Mouse (Mus musculus): ENCODE results near the gene Scg5.

Gene Scg5

DNA sequence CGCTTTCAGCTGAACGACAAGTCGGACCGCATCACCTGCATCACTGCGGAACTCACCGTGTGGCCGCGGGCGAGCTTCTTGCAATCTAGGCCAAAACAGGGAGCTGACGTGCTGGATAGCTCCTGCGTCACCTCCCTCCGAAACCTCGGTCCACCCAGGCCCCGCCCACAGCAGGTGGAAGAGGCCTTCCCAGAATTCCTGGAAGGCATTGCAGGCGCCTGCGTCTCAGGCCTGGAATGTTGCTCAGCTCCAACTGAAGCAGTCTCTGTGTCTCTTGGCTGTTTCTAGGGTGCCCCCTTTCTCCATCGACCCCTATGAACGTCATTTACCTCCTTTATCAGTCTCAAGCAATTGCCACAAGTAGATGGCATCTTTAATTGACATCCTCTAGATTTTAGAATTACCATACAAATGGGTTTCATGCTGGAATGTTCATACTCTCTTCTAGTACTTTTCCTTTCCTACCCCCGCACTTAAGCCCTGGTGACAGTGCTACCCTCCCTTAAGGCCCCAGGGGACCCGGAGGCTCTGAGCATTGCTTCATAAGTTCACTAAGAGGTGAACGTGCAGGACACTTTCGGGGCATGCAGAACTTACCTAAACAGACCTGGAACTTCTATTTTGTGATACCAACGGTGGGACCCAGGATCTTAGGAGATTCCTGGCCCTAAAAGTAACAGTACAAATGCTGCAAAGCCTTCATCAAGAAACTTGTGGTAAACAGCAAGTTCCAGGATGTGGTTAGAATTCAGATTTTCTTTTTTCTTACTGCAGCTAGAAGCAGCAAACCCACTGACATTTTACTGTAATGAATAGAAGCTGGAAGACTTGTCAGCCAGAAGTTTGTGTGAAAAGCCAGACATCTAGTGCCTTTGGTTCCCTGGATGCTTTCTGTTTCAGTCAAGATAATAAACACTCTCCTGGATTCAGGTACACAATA lies at the start of gene Scg5:
Scg5 (minus strand) TSS at position 179 of the 940 bp plus-strand sequence.
- DNase-seq, result peak; percentile 91

DNA sequence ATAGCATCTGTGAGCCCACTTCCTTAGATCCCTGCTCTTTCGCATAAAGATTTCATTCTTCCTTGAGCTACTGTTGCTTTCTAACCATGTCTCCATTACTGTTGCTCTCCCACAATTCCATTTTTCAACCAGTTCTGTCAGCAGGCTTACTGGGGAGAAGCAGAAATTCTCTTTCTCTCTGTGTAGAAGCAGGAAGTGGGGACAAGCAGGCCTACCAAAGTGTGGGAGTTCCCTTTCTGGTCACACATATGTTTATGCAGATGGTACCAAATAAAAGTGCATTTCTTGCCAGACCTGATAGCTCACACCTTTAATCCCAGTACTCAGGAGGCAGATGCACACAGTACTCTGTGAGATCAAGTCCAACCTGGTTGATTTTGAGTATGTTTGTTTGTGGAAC lies 41.2 kb upstream of the Scg5 start:
- no peak for DNase-seq

DNA sequence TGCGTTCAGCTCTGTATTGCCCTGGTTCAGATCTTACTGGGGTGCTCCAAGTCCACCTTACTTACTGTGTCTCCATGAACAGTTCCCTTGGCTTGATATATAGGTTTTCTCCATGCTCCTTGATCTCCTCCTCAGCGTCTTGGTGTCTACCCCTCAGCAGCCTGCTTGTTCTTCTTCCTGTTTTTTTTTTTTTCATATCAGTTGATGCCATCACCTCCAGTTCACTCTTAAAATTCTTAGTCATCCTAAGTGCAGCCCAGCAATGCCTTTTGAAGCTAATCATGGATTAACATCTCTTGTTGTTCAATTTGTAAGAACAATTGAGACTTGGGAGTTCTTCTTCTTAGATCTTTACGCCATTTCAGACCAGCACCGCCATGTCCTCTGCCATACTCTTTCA lies 39.5 kb upstream of the Scg5 start:
- DNase-seq, result no peak

DNA sequence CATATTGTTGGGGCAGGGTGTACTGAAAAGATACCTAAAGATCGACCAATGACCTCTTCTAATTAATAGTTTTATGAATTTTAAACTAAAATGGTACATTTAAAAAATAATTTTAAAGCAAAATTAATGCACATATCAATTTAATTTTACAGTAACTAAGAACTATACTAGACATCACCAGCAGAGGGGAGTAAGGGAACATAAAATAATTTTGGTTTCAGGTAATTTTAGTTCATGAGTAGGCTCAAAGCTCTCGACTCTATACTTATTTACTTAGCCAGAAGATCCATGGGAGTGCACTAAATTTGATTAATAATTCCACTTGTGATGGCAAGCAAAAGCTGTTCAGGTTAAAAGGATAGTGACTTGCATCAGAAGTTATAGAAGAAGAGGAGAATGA lies 37.2 kb upstream of the Scg5 start:
- DNase-seq, result no peak

DNA sequence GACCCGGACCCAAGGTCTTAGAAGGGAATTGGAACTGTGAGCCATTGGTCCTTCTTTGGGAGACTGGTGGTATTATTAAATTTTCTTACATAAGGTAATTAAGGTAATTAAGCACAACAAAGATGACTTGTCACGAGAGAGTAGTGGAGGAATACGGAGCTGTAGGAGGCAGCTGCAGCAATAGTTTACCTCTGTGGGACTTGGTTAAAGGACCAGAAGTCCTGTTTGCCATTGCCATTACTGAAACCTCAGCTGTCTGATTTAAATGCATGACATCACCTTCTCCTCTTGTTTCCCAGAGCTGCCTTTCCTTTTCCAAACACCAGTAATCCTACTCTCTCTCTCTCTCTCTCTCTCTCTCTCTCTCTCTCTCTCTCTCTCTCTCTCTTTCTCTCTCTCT lies 20.2 kb upstream of the Scg5 start:
- DNase-seq, result peak; percentile 28

DNA sequence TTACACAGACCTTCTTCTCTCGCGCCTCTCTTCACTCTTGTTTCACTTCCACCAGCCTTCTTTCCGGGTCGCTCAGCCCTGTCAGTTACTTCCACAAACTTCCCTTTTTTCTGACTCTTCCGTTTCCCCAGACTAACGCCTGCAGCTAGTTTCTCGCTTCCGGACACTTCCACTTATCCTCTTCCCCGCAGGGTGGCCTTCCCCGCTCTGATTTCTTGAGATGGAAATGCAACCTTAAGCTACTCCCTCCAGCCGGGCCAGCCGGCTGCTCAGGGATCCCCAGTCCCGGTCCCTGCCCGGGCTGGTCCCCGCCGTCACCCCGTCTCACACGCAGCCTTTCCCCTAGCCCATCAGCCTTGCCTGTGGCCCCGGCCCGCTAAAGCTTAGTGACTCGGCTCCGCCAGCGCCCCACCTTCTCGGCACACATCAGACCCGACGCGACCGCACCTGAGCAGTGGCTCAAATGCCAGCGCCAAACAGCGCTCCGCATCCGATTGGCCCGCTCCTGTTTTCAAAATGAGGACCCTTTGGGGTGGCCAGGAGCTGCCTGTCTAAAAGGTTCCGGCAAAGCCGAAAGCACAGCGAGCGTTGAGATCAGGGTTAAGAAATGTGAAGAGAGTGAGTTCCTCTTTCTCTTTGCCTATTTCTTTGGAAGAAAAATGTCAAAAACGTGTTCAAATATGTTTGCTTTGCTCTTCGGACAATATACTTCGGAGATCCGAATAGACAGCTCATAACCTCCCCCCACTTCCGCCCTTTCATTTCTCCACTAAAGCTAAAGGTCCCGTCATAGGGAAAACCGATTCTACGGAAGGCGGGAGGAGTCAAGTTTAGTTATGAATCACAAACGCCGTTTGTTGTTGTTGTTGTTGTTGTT lies 19.6 kb upstream of the Scg5 start, which contains the start of gene Arhgap11a:
Arhgap11a (minus strand) TSS at position 417 of the 877 bp plus-strand sequence.
- peak; percentile 84 for DNase-seq

DNA sequence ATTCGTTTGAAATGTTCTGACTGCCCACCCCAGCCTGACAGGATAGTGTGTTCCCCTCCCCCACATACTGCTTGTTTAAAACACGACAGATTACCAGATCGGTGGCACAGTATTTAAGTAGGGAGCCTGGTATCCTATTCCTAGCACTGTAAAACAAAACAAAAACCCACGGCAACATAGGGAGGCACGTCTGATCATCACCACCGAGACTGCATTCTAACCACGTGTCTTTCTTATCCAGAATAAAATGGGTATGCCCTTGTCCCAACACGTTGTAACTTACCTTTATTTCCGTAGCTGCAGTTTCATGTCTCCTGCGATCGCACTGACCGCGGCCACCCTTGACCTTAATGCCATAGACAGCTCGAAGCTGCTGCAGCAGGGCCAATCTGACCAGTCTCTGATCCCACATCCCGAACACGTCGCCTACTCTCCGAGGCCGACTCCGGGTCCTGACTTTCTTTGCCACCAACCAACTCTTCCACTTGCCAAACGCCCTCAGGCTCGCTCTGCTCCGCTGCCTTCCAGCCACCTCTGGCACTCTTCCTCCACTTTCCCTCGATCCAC lies 18.8 kb upstream of the Scg5 start:
- no peak for DNase-seq

DNA sequence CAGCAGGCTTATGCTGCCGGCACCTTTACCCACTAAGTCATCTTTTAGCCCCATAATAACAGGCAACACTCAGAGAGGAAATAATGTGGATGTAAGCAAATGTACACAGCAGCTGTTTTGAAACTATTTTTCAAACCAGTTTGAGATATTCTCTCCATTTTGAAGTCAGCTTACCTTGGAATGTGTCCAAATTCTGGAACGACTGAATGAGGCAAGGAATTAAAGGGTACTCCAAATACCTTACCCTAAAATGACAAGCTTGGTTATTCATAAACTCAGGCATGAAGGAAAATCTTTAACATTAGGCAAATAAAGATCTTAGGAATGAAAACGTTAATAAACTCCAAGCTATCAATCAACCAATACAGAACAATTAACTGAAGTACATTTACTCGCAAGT lies 16.2 kb upstream of the Scg5 start:
- DNase-seq, result no peak

DNA sequence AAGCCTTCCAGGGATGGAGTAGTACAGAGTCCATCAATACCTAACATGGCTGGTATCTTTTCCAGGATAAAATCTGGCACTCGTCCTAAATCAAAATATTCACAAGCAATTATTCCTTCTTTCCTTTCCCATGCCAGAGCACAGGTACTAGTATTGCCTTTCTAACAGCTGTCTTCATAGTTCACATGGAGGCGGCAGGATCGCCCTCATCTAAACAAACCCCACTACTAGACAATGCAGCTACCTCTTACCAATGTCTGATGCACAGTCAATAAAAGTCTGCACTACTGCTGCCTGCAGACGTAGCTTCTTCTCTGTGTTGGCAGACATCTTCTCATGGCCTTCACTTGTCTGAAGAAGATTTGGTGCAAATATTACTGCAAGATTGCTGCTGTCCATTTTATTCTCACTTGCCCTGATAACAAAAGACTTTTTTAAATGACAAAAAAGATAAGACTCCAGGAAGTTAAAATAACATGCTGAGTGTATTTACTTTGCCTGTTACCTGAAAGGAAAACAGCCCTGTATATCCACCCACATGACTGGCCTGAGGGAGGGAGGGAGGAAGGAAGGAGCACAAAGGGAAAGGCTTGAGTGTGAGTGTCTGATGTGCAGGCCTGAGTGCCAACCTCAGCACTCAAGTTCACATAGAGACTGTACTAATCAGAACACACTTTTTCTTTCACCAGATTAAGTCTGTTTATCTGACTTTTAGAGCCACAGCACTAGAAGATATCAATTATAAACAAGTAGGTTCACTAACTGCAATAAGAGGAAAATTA lies 12.9 kb upstream of the Scg5 start:
- no peak for DNase-seq

DNA sequence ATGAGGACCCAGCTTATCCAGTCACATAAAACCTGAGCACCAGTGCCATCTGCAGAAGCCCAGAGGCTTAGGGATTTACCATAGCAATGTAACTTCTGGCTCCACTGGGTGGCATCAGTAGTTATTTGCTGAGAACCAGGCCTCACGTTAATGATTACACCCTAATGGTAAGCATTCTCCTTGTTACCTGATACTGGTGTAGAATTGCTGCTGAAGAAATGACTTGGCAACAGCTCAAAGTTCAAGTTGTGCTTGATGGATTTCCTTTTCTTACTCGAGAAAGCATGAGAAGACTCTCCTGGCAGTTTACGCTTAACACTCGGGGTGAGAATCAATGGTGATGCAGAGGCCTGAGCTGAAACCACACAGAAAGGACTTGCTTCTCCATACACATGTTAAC lies 10.6 kb upstream of the Scg5 start:
- DNase-seq, result no peak

DNA sequence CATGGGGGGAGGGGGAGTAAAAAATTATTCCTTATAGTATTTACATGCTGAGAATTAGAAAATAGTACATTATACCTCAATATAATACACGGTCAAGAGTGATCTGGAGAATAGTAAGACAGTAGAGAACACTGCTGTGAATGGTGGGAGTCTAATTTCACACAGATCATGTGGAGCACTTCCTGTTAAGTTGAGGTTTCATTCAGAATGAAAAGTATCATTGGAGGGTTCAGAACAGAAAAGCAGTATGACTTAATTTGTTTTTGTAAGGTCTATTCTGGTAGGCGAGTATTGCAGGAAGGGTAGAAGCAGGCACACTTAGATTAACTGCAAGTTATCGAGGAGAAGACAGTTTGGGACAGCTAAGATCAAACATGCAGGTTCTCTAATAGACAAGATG lies 6.3 kb upstream of the Scg5 start:
- DNase-seq, result no peak

DNA sequence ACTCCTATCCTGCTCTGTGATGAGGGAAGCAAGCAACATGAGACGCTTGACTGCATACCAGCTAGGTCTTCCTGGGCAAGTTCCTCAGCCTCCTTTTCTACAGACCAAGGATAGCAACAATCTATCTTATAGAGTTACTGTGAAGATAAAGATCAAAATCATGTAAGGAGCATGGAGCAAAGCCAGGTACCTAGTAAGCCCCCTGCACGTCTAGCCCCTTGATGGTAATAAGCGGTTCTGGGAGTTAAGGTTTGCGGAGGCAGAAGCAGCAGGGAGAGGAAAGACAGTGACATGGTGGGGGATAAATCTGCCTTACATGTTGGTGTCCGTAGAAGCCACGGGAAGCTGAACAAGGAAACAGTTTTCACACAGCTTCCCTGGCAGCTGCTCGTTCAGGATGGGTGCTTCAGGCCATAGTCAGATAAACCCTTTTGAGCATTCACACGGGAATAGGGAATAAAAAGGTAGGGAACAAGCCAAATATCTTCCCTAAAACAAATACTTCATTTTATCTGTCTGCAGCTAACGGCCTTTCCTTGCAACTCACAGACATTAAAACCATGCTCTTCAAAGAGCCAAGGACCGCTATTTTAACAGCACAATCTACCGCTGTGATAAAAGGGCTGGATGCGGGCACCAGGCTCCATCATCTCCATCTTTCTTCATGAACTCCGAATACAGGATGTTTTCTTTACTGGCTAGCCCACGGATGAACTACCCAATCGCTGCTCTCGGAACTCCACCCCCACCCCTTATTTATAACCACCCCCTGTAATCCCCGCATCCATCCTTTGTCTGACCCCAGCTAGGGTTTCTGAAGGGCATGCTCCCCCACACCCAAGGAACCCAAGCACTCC lies 607 bp downstream of the Scg5 start:
- DNase-seq, result no peak

DNA sequence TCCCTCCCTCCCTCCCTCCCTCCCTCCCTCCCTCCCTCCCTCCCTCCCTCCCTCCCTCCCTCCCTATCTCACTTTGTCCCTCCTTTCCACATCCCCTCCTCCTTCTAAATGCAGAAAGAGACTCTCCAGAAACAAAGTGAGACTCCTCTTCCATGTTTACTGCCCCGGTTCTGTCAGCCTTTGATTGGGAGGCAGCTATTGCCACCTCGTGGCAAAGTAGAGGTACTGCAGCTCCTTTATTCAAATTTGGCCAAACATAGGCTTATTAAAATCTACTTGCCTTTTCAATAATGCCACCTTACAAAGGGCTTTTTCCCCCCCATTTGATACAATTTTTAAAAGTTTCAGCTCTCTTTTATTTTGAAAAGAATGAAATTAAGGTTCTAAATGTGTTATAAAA lies 5.0 kb downstream of the Scg5 start:
- DNase-seq, result no peak

DNA sequence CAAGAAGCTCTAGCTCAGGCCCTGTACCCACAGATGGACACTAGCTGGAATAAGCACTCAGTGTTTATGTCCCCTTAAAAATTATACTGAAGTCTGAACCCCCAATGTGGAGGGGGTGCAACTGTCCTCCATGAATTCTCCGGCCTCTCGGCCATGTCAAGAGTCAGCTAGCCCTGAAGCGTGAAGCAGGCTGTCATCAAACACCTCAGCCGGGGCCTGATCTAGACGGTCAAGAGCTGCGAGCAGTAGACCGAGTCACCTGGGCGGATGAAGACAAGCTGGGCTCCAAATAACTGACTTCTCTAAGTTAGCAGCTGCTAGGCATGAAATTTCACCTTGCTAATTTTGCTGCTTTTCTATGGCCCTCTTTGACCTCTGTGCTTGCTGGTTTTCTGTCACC lies 6.6 kb downstream of the Scg5 start:
- DNase-seq, result no peak

DNA sequence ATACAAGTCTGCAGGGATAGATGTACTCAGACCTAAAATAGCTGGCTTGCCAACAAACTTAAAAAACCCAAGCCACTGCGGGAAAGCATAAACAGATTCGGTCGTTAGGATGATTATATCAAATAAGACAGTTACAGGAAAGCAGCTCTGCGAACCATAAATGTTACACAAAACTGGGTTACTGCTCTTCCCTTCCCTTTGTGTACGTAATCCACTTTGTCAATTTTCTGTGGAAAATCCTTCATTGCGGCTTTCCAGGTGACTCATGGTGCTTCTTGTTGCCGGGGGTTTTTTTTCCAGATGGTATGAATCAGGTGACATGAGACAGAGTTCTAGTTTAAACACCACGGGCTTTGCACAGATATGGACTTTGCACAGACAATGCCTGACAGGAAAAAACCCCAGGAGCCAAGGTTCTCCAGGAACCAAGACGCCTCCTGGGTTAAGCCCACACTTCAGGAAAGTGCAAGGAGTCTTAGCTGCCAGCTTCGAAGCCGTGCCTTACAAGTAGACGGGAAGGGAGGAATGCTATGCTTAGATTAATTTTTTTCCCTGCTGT lies 7.7 kb downstream of the Scg5 start:
- DNase-seq, result no peak

DNA sequence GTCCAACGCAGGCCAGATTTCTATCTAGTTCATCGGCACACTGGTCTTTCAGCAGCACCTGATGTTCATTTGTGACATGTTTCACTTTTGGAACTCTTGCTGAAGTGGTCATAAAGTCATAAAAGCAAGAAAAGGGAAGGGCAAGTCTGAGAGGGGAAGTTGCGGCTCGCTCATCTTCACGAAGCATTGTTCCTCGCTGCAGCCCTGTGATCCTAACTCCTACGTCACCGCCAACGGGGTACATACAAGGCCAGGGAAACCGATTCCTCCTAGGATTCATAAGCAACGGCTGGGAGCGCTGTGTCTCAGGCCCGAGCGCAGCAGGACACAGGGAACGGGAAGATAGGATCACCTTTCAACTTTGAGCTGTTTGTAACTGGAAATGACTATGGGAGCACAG lies 8.8 kb downstream of the Scg5 start:
- DNase-seq, result no peak

DNA sequence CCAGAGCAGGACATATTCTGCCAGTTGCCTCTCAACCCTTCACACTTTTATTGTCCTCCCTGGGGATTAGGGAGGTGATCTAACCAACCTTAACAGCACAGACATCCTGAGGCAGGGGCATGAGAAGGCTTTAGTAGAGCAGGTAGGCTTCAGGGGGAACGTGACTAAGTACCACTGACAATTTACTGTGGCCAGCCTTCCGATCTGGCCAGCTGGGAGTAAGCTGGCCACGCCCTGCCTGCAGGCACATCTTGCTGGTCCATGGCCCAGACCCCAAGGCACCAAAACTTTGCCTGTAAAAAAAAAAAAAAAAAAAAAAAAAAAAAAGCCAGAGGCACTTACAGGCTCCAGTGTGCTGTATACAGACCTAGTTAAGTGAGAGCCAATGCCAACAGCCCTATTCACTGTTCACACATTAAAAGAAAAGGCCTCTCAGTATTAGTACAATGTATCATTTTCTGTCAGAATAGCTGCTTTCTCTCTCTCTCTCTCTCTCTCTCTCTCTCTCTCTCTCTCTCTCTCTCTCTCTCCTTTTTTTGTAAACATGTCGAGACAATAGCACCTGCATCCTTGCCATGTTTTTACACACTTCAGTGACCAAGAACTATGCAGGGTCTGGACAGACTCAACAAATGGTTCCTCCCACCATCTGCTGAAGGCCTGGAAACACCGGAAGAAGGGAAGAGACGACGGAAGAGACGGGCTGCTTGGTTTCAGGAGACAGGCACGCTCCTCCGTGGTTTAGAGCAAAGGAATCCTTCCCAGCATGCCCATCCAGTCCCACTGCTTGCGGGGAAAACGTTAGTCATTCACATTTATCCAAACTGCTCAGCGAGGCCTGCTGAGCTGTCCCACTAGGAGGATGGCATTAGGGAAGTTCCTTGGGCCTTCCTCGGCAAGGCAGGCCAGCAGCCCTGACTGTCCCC lies 11.0 kb downstream of the Scg5 start:
- no peak for DNase-seq

DNA sequence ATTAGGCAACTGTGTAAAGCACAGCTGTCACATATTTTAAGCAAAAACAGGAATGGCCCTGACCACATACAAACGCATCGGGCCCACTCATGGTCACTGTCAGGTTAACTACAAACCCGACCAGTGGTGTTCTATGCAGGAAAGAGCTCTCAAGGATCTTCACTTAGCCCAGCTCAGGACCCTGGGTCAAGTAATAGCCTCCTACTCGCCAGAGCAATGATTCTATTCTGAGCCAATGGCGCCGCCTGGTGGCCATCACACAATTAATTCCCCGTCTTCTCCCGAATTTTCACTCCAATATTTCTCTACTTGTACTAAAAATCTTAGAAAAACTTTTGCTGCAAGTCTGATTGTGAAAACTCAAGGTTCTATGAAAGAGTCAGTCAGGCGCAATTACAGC lies 21.3 kb downstream of the Scg5 start:
- peak; percentile 63 for DNase-seq

DNA sequence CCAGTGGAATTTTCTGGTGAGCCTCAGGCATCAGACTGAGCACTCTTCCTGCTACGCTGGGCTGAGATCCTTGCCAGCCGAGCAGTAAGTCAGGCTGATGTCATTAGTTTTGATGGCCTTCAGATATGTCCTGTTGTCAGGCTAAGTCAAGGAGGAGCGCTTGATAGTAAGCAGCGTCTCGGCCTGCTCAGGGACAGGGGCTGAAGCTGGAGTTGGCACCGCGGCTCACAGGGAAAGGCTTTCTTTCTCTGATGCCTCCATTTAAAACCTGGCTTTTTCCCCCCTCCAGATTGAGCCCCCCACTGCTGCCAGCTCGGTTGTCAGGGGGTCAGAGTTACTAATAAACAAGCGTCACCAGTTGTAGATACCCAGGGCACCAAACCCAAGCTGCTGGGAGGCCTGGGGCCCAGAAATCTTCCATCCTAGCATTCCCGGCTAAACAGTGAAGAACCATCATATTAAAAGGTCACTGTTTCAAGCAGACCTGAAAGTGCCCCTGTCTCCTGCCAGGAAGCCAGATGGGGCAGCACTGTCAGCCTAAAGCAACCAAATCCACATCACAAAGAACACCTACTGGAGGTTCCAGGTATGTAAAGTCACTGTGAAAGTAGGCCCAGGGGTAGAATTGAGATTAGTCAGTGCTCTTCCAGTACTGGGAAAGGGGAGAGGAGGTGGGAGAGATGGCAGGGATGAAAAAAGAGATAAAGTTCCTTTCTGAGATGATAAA lies 21.9 kb downstream of the Scg5 start:
- peak; percentile 36 for DNase-seq

Data from cerebellum, adult 11 months (tissue).